Mouse (Mus musculus) CH12.LX (cell line): ENCODE measurements around the gene Scp2. TPM values are rescaled to one million over a fixed set of nuclear protein-coding genes. Genes with fewer than 3 reads are reported as not detected.

Experiments
- DNase-seq: peaks from one replicate; pipeline ENCODE4 v3.0.0-alpha.2; 2013; ENCODE audit errors: extremely low read depth
- H3K27ac ChIP-seq: 2 replicates; pipeline ENCODE4 v1.5.1; 2012; ENCODE audit warnings: low read depth, mild to moderate bottlenecking, control low read depth, moderate library complexity; ENCODE audit not compliant: insufficient read depth
- H3K27me3 ChIP-seq: replicated peaks from 2 replicates; pipeline ENCODE3; 2012; ENCODE audit warnings: inconsistent platforms
- H3K36me3 ChIP-seq, 2 experiments: replicated peaks in 1 of 2; 2 replicates each; pipeline versions ENCODE3 to v1.6.1; 2012; ENCODE audit warnings: inconsistent platforms in 1 of 2, low read length in 1 of 2, mild to moderate bottlenecking in 1 of 2, mixed read lengths in 1 of 2, moderate library complexity in 1 of 2; ENCODE audit not compliant: control insufficient read depth in 1 of 2, insufficient read depth in 1 of 2
- H3K4me1 ChIP-seq, 2 experiments: 2 replicates each; pipeline ENCODE4 v1.6.1; 2012; ENCODE audit warnings: inconsistent platforms in 1 of 2, moderate library complexity in 1 of 2; ENCODE audit not compliant: insufficient read depth in 2 of 2, control insufficient read depth in 1 of 2
- H3K4me2 ChIP-seq: 2 replicates; pipeline ENCODE4 v1.6.1; 2012; ENCODE audit warnings: low read depth, mild to moderate bottlenecking, control low read depth; ENCODE audit not compliant: poor library complexity, insufficient read depth, severe bottlenecking
- H3K4me3 ChIP-seq, 3 experiments: fragments of 150-350 bp in 1 of 3; sonication (generic) in 1 of 3; replicated peaks in 1 of 3; 2 replicates each; pipeline versions ENCODE3 to v1.5.1; 2011 to 2012; ENCODE audit warnings: low read depth in 2 of 3, low read length in 2 of 3, mild to moderate bottlenecking in 2 of 3, moderate library complexity in 2 of 3, control low read depth in 1 of 3, improper control_type of control experiment in 1 of 3, inconsistent platforms in 1 of 3, mixed read lengths in 1 of 3; ENCODE audit not compliant: poor library complexity in 1 of 3
- H3K79me2 ChIP-seq: replicated peaks from 2 replicates; pipeline ENCODE4 v1.6.1; 2012; ENCODE audit warnings: mild to moderate bottlenecking, moderate library complexity; ENCODE audit not compliant: control insufficient read depth, poor library complexity, insufficient read depth, severe bottlenecking; ENCODE audit errors: extremely low read depth
- H3K9ac ChIP-seq: 2 replicates; pipeline ENCODE4 v1.6.1; 2012; ENCODE audit warnings: low read depth, mild to moderate bottlenecking, control low read depth, moderate library complexity; ENCODE audit not compliant: insufficient read depth
- H3K9me3 ChIP-seq: replicated peaks from 2 replicates; pipeline ENCODE3; 2012; ENCODE audit warnings: low read length, inconsistent platforms, mixed read lengths
- CHD1 ChIP-seq: IDR thresholded peaks from 2 replicates; pipeline ENCODE4 v1.6.1; 2012; ENCODE audit warnings: low read depth, low read length, improper control_type of control experiment, inconsistent platforms
- CHD2 ChIP-seq: IDR thresholded peaks from 2 replicates; pipeline ENCODE4 v1.6.1; 2011; ENCODE audit warnings: low read length, improper control_type of control experiment
- CTCF ChIP-seq, 2 experiments: IDR thresholded peaks in 1 of 2; conservative IDR thresholded peaks in 1 of 2; 2 replicates each; pipeline ENCODE4 v1.5.1; 2011 to 2012; ENCODE audit warnings: low read depth in 2 of 2, low read length in 2 of 2, improper control_type of control experiment in 1 of 2, inconsistent platforms in 1 of 2, mild to moderate bottlenecking in 1 of 2, moderate library complexity in 1 of 2
- E2F4 ChIP-seq: IDR thresholded peaks from 2 replicates; pipeline ENCODE4 v1.6.1; 2011; ENCODE audit warnings: low read depth, low read length, improper control_type of control experiment; ENCODE audit not compliant: insufficient replicate concordance
- ELF1 ChIP-seq: IDR thresholded peaks from 2 replicates; pipeline ENCODE4 v1.6.1; 2014; ENCODE audit warnings: low read depth, mild to moderate bottlenecking, inconsistent platforms, low read length, improper control_type of control experiment
- EP300 ChIP-seq: IDR thresholded peaks from 2 replicates; pipeline ENCODE4 v1.6.1; 2011; ENCODE audit warnings: low read length, improper control_type of control experiment
- HCFC1 ChIP-seq: IDR thresholded peaks from 2 replicates; pipeline ENCODE4 v1.6.1; 2012; ENCODE audit warnings: low read depth, mild to moderate bottlenecking, inconsistent platforms, low read length, improper control_type of control experiment
- IRF4 ChIP-seq: IDR thresholded peaks from 2 replicates; pipeline ENCODE4 v1.6.1; 2014; ENCODE audit warnings: low read depth, mild to moderate bottlenecking, inconsistent platforms, low read length, improper control_type of control experiment
- KAT2A ChIP-seq: IDR thresholded peaks from 2 replicates; pipeline ENCODE4 v1.6.1; 2012; ENCODE audit warnings: low read length, improper control_type of control experiment, inconsistent platforms; ENCODE audit not compliant: insufficient replicate concordance
- MAFK ChIP-seq: IDR thresholded peaks from 2 replicates; pipeline ENCODE4 v1.6.1; 2011; ENCODE audit warnings: low read length, improper control_type of control experiment; ENCODE audit not compliant: insufficient replicate concordance
- MAX ChIP-seq: IDR thresholded peaks from 2 replicates; pipeline ENCODE4 v1.6.1; 2011; ENCODE audit warnings: low read length, improper control_type of control experiment
- MXI1 ChIP-seq: IDR thresholded peaks from 2 replicates; pipeline ENCODE4 v1.6.1; 2011; ENCODE audit warnings: mild to moderate bottlenecking, low read depth, low read length, improper control_type of control experiment
- NELFE ChIP-seq: IDR thresholded peaks from 2 replicates; pipeline ENCODE4 v1.6.1; 2011; ENCODE audit warnings: low read depth, low read length, improper control_type of control experiment
- NRF1 ChIP-seq: IDR thresholded peaks from 2 replicates; pipeline ENCODE4 v1.6.1; 2014; ENCODE audit warnings: low read depth, mild to moderate bottlenecking, inconsistent platforms, low read length, improper control_type of control experiment, moderate library complexity
- POLR2AphosphoS2 ChIP-seq: IDR thresholded peaks from 2 replicates; pipeline ENCODE4 v1.6.1; 2011; ENCODE audit warnings: low read depth, low read length, improper control_type of control experiment
- USF1 ChIP-seq: IDR thresholded peaks from 2 replicates; pipeline ENCODE4 v1.6.1; 2014; ENCODE audit warnings: low read depth, mild to moderate bottlenecking, inconsistent platforms, low read length, improper control_type of control experiment
- ZKSCAN1 ChIP-seq: IDR thresholded peaks from 2 replicates; pipeline ENCODE4 v1.6.1; 2012; ENCODE audit warnings: low read depth, inconsistent platforms, low read length, improper control_type of control experiment, borderline replicate concordance
- ZMIZ1 ChIP-seq: IDR thresholded peaks from 2 replicates; pipeline ENCODE4 v1.6.1; 2012; ENCODE audit warnings: low read depth, mild to moderate bottlenecking, inconsistent platforms, low read length, improper control_type of control experiment
- ZNF384 ChIP-seq: IDR thresholded peaks from 2 replicates; pipeline ENCODE4 v1.6.1; 2012; ENCODE audit warnings: low read depth, low read length, improper control_type of control experiment, inconsistent platforms
- dilution Hi-C: fragments of 300-500 bp; cut with MboI; formaldehyde crosslinking; loops from 2 replicates; pipeline ENCODE4 v1.14.3; 2020; ENCODE audit warnings: low sequenced_read_pairs; ENCODE audit not compliant: extremely low pct_unique_long_range_greater_than_20kb, extremely low pct_ligation_motif_present
- in situ Hi-C: fragments of 300-500 bp; cut with MboI; formaldehyde crosslinking; loops from 3 replicates; pipeline ENCODE4 v1.14.3; 2019; ENCODE audit warnings: low sequenced_read_pairs, low pct_ligation_motif_present, low pct_unique_long_range_greater_than_20kb, mixed read lengths
- polyA plus RNA-seq: library from polyadenylated mRNA; unstranded; fragments of >175 nt; gene quantifications from 2 replicates; pipeline ENCODE4 v1.2.1, GENCODE M21; 2012; ENCODE audit warnings: low read depth; ENCODE audit not compliant: insufficient read length
- total RNA-seq, 2 experiments: library from RNA; depleted of rRNA; stranded (reverse); fragments of 300-350 nt in 1 of 2; fragments of >200 nt in 1 of 2; gene quantifications; 2 replicates each; pipeline ENCODE4 v1.2.3; 2012 to 2014

Scp2 gene
- total and polyA plus RNA-seq, 3 experiments: 65.0 to 127 (median 97.8) TPM

DNA sequence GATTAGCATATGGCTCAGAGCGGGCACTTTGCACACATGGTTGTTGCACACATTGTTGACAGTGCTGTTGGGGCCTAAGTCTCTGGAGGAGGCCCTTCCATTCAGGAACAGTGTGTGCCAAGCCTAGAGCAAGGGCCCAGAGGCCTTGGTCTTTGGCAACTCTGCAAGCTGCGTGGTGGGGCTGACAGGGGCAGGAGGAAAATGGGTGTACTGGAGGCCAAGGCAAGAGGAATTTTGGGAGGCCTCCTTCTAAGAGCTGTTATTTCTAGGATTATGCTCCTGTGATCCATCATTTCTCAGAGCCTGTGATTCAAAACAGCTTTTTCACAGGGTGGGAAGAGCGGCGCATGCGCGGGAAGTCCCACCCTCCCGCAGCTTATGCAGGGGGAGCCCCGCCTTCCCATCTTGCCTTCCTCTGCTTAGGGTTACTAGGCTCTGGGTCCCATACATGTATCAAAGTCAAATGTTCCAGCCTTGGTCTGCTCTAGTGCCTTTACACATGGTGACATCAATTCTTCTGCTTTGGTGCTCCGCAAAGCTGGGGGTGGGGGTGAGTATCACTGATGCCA lies 148.3 kb downstream of the Scp2 start:
- Histone ChIP-seq H3K4me3 (no peak overlapping the region), H3K27ac (no peak overlapping the region), H3K27me3 (peaks cover 44% of the 10 kb centered on the region), H3K79me2 (no peaks in the 10 kb centered on the region), H3K9me3 (peaks cover 6% of the 10 kb centered on the region), H3K4me1 (peaks cover 0 to 5% of the 10 kb centered on the region in 2 experiments; a peak in 1 of 4 replicates), H3K36me3 (no peaks in the 10 kb centered on the region), H3K9ac (no peak overlapping the region), H3K4me2 (no peak overlapping the region)
- in situ Hi-C loops: no loop called here
- DNase-seq: no peak
- peak; percentile 78 for TF ChIP-seq NRF1
- TF ChIP-seq NELFE: no peak
- TF ChIP-seq, all 38 proteins: peak for 1
- dilution Hi-C loops: no loop called here

DNA sequence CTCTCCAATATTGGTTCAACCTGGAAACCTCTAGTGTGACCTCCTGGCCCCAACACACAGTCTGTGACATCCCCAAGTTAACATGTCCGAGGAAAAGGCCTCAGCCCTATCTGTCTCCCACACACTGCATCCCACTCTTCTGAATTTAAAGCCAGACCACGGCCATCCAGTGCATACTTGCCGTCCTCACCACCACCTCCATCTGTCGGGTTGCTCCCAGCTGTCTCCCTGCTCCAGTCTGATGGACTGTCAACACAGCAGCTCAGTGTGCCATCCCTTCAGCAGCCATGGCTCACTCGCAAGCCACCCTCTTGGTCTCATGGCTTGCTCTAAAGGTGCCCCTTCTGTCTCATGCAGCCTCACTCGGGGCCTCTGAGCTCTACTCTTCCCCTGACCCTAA lies 149.1 kb downstream of the Scp2 start:
- peaks cover 6% of the 10 kb centered on the region for H3K9me3 ChIP-seq
- H3K27me3 ChIP-seq: peaks cover 52% of the 10 kb centered on the region
- no peak for DNase-seq
- dilution Hi-C loops: no loop called here
- H3K36me3 ChIP-seq: no peaks in the 10 kb centered on the region
- no peaks in the 10 kb centered on the region for H3K79me2 ChIP-seq
- peaks cover 0 to 5% of the 10 kb centered on the region in 2 experiments; a peak in 1 of 4 replicates for H3K4me1 ChIP-seq
- in situ Hi-C loops: no loop called here
- TF ChIP-seq ZMIZ1 (no peak), IRF4 (no peak), CHD1 (no peak), MAFK (no peak), KAT2A (no peak), ZNF384 (no peak), MXI1 (no peak), HCFC1 (no peak), NELFE (no peak), CTCF (conservative IDR thresholded peaks at IDR 0.05 in 1 of 2, IDR thresholded peaks at IDR 0.05 in 1 of 2; ENCODE audit: low read depth in 2 of 2, low read length in 2 of 2) (no peak), E2F4 (no peak), EP300 (no peak), ZKSCAN1 (no peak), USF1 (no peak), MAX (no peak), POLR2AphosphoS2 (no peak), ELF1 (no peak), CHD2 (no peak)
- no peak overlapping the region for H3K4me2 ChIP-seq
- no peak overlapping the region for H3K9ac ChIP-seq
- no peak overlapping the region for H3K4me3 ChIP-seq
- no peak overlapping the region for H3K27ac ChIP-seq
